10 mouse cellular contexts compared by ENCODE assay signal in genomic region chr15:83075607-83076525, GRCm38 (mm10). TPM values are rescaled to one million over a fixed set of nuclear protein-coding genes. Genes with fewer than 3 reads are reported as not detected.
DNase-seq lines count a peak whose midpoint lies in the region; ATAC-seq and TF ChIP-seq lines count a peak whose summit lies in the region.
"Had no signal": no experiment of that assay in that cellular context is flagged by ENCODE, and none has a peak within 500 bp of the region (broad histone marks: within the 10 kb centered on the region; RNA-seq: fewer than 3 reads in every experiment).

No protein-coding gene starts in this region.

- intact Hi-C loops in left cerebral cortex, postnatal 10 days (cut with DNase I): no loop called here

- no peak overlapping the region for H3K27ac ChIP-seq in lung, postnatal 0 days (ENCODE audit: low read length)
- no peak overlapping the region for H3K27ac ChIP-seq in stomach, postnatal 0 days (replicated peaks)
- no peak overlapping the region for H3K27ac ChIP-seq in hindbrain, embryonic 10.5 days
- H3K27ac ChIP-seq: hindbrain, embryonic 13.5 days; neural tube, embryonic 15.5 days had no signal

- H3K4me2 ChIP-seq in lung, postnatal 0 days (replicated peaks; ENCODE audit: low read depth, low read length): peak overlapping the region; percentile 44
- no peak overlapping the region for H3K4me2 ChIP-seq in stomach, postnatal 0 days (replicated peaks; ENCODE audit: low read depth)
- H3K4me2 ChIP-seq: hindbrain, embryonic 13.5 days; neural tube, embryonic 15.5 days had no signal

- H3K36me3 ChIP-seq in lung, postnatal 0 days (ENCODE audit: insufficient read depth, low read length): no peaks in the 10 kb centered on the region
- no peaks in the 10 kb centered on the region for H3K36me3 ChIP-seq in stomach, postnatal 0 days (ENCODE audit: control insufficient read depth, insufficient read depth, low read length)
- no peaks in the 10 kb centered on the region for H3K36me3 ChIP-seq in hindbrain, embryonic 10.5 days
- H3K36me3 ChIP-seq: hindbrain, embryonic 13.5 days; neural tube, embryonic 15.5 days had no signal

- H3K4me1 ChIP-seq in lung, postnatal 0 days (ENCODE audit: insufficient read depth, low read depth, low read length): no peaks in the 10 kb centered on the region
- H3K4me1 ChIP-seq in stomach, postnatal 0 days (replicated peaks; ENCODE audit: control insufficient read depth, insufficient read depth): no peaks in the 10 kb centered on the region
- H3K4me1 ChIP-seq in hindbrain, embryonic 10.5 days (replicated peaks): peaks cover 15% of the 10 kb centered on the region
- H3K4me1 ChIP-seq: hindbrain, embryonic 13.5 days; neural tube, embryonic 15.5 days had no signal

- no peak for TF ChIP-seq EP300 in lung, postnatal 0 days (IDR thresholded peaks at IDR 0.05)
- no peak for TF ChIP-seq EP300 in stomach, postnatal 0 days (optimal IDR thresholded peaks at IDR 0.05)

- no peaks in the 10 kb centered on the region for H3K27me3 ChIP-seq in lung, postnatal 0 days (replicated peaks; ENCODE audit: insufficient read depth, low read length)
- no peaks in the 10 kb centered on the region for H3K27me3 ChIP-seq in stomach, postnatal 0 days (ENCODE audit: control insufficient read depth, insufficient read depth, low read length)
- H3K27me3 ChIP-seq in hindbrain, embryonic 10.5 days (ENCODE audit: insufficient read depth, poor library complexity, severe bottlenecking): peaks cover 6% of the 10 kb centered on the region; the same call in 1 of the 2 replicates
- H3K27me3 ChIP-seq: neural tube, embryonic 15.5 days had no signal

- H3K9ac ChIP-seq in lung, postnatal 0 days (replicated peaks; ENCODE audit: low read depth): no peak overlapping the region
- H3K9ac ChIP-seq in stomach, postnatal 0 days (ENCODE audit: low read length): no peak overlapping the region
- H3K9ac ChIP-seq: hindbrain, embryonic 13.5 days; neural tube, embryonic 15.5 days had no signal

- peak; percentile 39 for DNase-seq in testis, postnatal 10 days (ENCODE audit: low spot score)
- DNase-seq in testis, postnatal 14 days (ENCODE audit: low spot score): no peak
- DNase-seq in lung, postnatal 0 days (ENCODE audit: low spot score): peak; percentile 24
- peak; percentile 63 for DNase-seq in stomach, postnatal 0 days (ENCODE audit: low spot score)
- DNase-seq in frontal cortex, postnatal 25 days (ENCODE audit: low spot score in 2 of 2): no peak
- no peak for DNase-seq in left cerebral cortex, postnatal 10 days (ENCODE audit: extremely low spot score in 1 of 2, low spot score in 2 of 2)
- no peak for DNase-seq in hindbrain, embryonic 10.5 days (ENCODE audit: low spot score)

- ATAC-seq in activated CD4-positive, CD25-positive, alpha-beta regulatory T cell, adult 4 months: peak; percentile 68
- no peak for ATAC-seq in lung, postnatal 0 days
- no peak for ATAC-seq in stomach, postnatal 0 days (ENCODE audit: low FRiP score, low TSS enrichment)

- 22% methylated on average over 27 of the region's 27 CpGs for WGBS in lung, postnatal 0 days
- WGBS in stomach, postnatal 0 days: 38% methylated on average over 27 of the region's 27 CpGs
- 68% methylated on average over 27 of the region's 27 CpGs for WGBS in hindbrain, embryonic 10.5 days

- TF ChIP-seq CTCF in lung, postnatal 0 days (IDR thresholded peaks at IDR 0.05): no peak
- no peak for TF ChIP-seq CTCF in stomach, postnatal 0 days (IDR thresholded peaks at IDR 0.05; ENCODE audit: low read depth)

- H3K9me3 ChIP-seq in lung, postnatal 0 days (ENCODE audit: low read length): no peaks in the 10 kb centered on the region
- H3K9me3 ChIP-seq in stomach, postnatal 0 days (ENCODE audit: control insufficient read depth, low read length): no peaks in the 10 kb centered on the region
- H3K9me3 ChIP-seq in hindbrain, embryonic 10.5 days: no peaks in the 10 kb centered on the region
- H3K9me3 ChIP-seq: hindbrain, embryonic 13.5 days; neural tube, embryonic 15.5 days had no signal

- H3K4me3 ChIP-seq in lung, postnatal 0 days (ENCODE audit: low read depth, low read length): no peak overlapping the region
- H3K4me3 ChIP-seq in stomach, postnatal 0 days (ENCODE audit: low read depth, low read length): no peak overlapping the region
- no peak overlapping the region for H3K4me3 ChIP-seq in hindbrain, embryonic 10.5 days
- H3K4me3 ChIP-seq: hindbrain, embryonic 13.5 days; neural tube, embryonic 15.5 days had no signal

RNA-seq across cellular contexts. Expression of gene Serhl, which starts 13.4 kb away (rescaled TPM):
- polyA plus RNA-seq in activated CD4-positive, CD25-positive, alpha-beta regulatory T cell, adult 4 months (2017; shearing (Covaris generic)): 10 to 100 TPM; 79.0 to 82.8 TPM
- polyA plus RNA-seq in lung, postnatal 0 days (2015; fragmentation: Nextera tagmentation; extraction: Ambion mirVana): 50.9 and 53.9 TPM in 2 replicates
- polyA plus RNA-seq in stomach, postnatal 0 days (2015; fragmentation: Nextera tagmentation; extraction: Ambion mirVana): 51.5 and 61.6 TPM in 2 replicates
- 10 to 100 TPM in 1 of 2 experiments, 1 to 10 TPM in 1; 6.6 to 10.2 TPM for total RNA-seq in left cerebral cortex, postnatal 10 days (2021)
- 57.1 and 58.9 TPM in 2 replicates for polyA plus RNA-seq in hindbrain, embryonic 10.5 days (2016; fragmentation: Nextera tagmentation; extraction: Ambion mirVana)

RNA-seq across cellular contexts. Expression of gene Nfam1, which starts 42.8 kb away (rescaled TPM):
- polyA plus RNA-seq in activated CD4-positive, CD25-positive, alpha-beta regulatory T cell, adult 4 months (2017; shearing (Covaris generic)): under 1 TPM; 0.04 to 0.97 TPM
- 6.3 and 6.5 TPM in 2 replicates for polyA plus RNA-seq in lung, postnatal 0 days (2015; fragmentation: Nextera tagmentation; extraction: Ambion mirVana)
- polyA plus RNA-seq in stomach, postnatal 0 days (2015; fragmentation: Nextera tagmentation; extraction: Ambion mirVana): 1.3 and 1.4 TPM in 2 replicates
- 1 to 10 TPM; 2.6 to 2.7 TPM for total RNA-seq in left cerebral cortex, postnatal 10 days (2021)
- 2.8 and 3.6 TPM in 2 replicates for polyA plus RNA-seq in hindbrain, embryonic 10.5 days (2016; fragmentation: Nextera tagmentation; extraction: Ambion mirVana)

RNA-seq across cellular contexts. Expression of gene Rrp7a, which starts 46.7 kb away (rescaled TPM):
- 10 to 100 TPM; 67.8 to 87.0 TPM for polyA plus RNA-seq in activated CD4-positive, CD25-positive, alpha-beta regulatory T cell, adult 4 months (2017; shearing (Covaris generic))
- 38.2 and 40.2 TPM in 2 replicates for polyA plus RNA-seq in lung, postnatal 0 days (2015; fragmentation: Nextera tagmentation; extraction: Ambion mirVana)
- polyA plus RNA-seq in stomach, postnatal 0 days (2015; fragmentation: Nextera tagmentation; extraction: Ambion mirVana): 39.9 and 44.8 TPM in 2 replicates
- total RNA-seq in left cerebral cortex, postnatal 10 days (2021): 100 to 1,000 TPM; 122 to 128 TPM
- polyA plus RNA-seq in hindbrain, embryonic 10.5 days (2016; fragmentation: Nextera tagmentation; extraction: Ambion mirVana): 85.3 and 85.4 TPM in 2 replicates

Comparison
In these comparisons a context has a peak if more than half of its experiments do, and no peak if none do; other contexts are left out.
1. DNase-seq: peak in testis, postnatal 10 days (single experiment), lung, postnatal 0 days (single experiment) and stomach, postnatal 0 days (single experiment); none in testis, postnatal 14 days (single experiment), frontal cortex, postnatal 25 days (0 of 2), left cerebral cortex, postnatal 10 days (0 of 2) and hindbrain, embryonic 10.5 days (single experiment).